Comparison of ENCODE assay signal across 19 mouse cellular contexts in genomic region chr15:80250586-80250985, GRCm38 (mm10). TPM values are rescaled to one million over a fixed set of nuclear protein-coding genes. Genes with fewer than 3 reads are reported as not detected.
DNase-seq lines count a peak whose midpoint lies in the region; ATAC-seq and TF ChIP-seq lines count a peak whose summit lies in the region.
"Had no signal": no experiment of that assay in that cellular context is flagged by ENCODE, and none has a peak within 500 bp of the region (broad histone marks: within the 10 kb centered on the region; RNA-seq: fewer than 3 reads in every experiment).

No protein-coding gene starts in this region.

- no peak overlapping the region for H3K4me2 ChIP-seq in intestine, embryonic 16.5 days (ENCODE audit: low read depth, low read length)

- intact Hi-C loops in gastrocnemius, adult 2 months (cut with DNase I), result no loop called here
- intact Hi-C loops in gastrocnemius, postnatal 14 days (cut with DNase I; ENCODE audit: low total_unique reads), result no loop called here

- no peak for TF ChIP-seq CTCF in gastrocnemius, adult 2 months (IDR thresholded peaks at IDR 0.05)

- H3K27me3 ChIP-seq in megakaryocyte, embryonic 14.5 days (replicated peaks), result no peaks in the 10 kb centered on the region
- H3K27me3 ChIP-seq in intestine, embryonic 16.5 days (replicated peaks; ENCODE audit: control insufficient read depth, insufficient read depth, low read length), result no peaks in the 10 kb centered on the region

- no peak for ATAC-seq in megakaryocyte, adult 5-6 weeks (ENCODE audit: poor library complexity, severe bottlenecking)
- peak; percentile 23 for ATAC-seq in intestine, embryonic 16.5 days
- peak; percentile 24 for ATAC-seq in megakaryocyte progenitor cell, adult 5-6 weeks (replicated peaks; ENCODE audit: poor library complexity)

- no peak overlapping the region for H3K4me3 ChIP-seq in gastrocnemius, adult 2 months
- peak overlapping the region; percentile 73 for H3K4me3 ChIP-seq in megakaryocyte, embryonic 14.5 days (replicated peaks)
- no peak overlapping the region for H3K4me3 ChIP-seq in intestine, embryonic 16.5 days (ENCODE audit: low read length)
- H3K4me3 ChIP-seq: left cerebral cortex, adult 2 months; myocyte had no signal

- peak overlapping the region; percentile 9; the same call in 1 of the 2 replicates for H3K9ac ChIP-seq in intestine, embryonic 16.5 days (ENCODE audit: low read depth, low read length)

- 71% methylated on average over 6 of the region's 6 CpGs for WGBS in intestine, embryonic 16.5 days

- peaks cover 79% of the 10 kb centered on the region for H3K36me3 ChIP-seq in megakaryocyte, embryonic 14.5 days (replicated peaks; ENCODE audit: low read length)
- H3K36me3 ChIP-seq in intestine, embryonic 16.5 days (ENCODE audit: control insufficient read depth, insufficient read depth, low read length), result peaks cover 24% of the 10 kb centered on the region

- peaks cover 74% of the 10 kb centered on the region for H3K4me1 ChIP-seq in megakaryocyte, embryonic 14.5 days
- peaks cover 27% of the 10 kb centered on the region for H3K4me1 ChIP-seq in intestine, embryonic 16.5 days (ENCODE audit: control insufficient read depth, insufficient read depth, low read length)

- no peaks in the 10 kb centered on the region for H3K9me3 ChIP-seq in megakaryocyte, embryonic 14.5 days
- H3K9me3 ChIP-seq in intestine, embryonic 16.5 days (ENCODE audit: control insufficient read depth, low read length), result no peaks in the 10 kb centered on the region

- H3K27ac ChIP-seq in gastrocnemius, adult 2 months, result peak overlapping the region; percentile 63; the same call in 1 of the 2 replicates
- peak overlapping the region; percentile 76 for H3K27ac ChIP-seq in intestine, embryonic 16.5 days (ENCODE audit: low read length)
- H3K27ac ChIP-seq: left cerebral cortex, adult 2 months had no signal

- no peak for DNase-seq in gastrocnemius, adult 2 months
- no peak for DNase-seq in gastrocnemius, postnatal 14 days
- no peak for DNase-seq in adipocyte (ENCODE audit: low spot score)
- DNase-seq in cerebellum, postnatal 14 days, result no peak
- DNase-seq: adrenal gland, postnatal 36 days; cerebellum, adult 11-12 months; embryo, embryonic 11 days; kidney, postnatal 4 days had no signal

RNA-seq across cellular contexts. Expression of gene Atf4, which starts 4.4 kb away (rescaled TPM):
- 100 to 1,000 TPM; 146 to 171 TPM for total RNA-seq in gastrocnemius, adult 2 months (2021)
- 100 to 1,000 TPM; 101 to 102 TPM for total RNA-seq in gastrocnemius, postnatal 14 days (2021)
- polyA plus RNA-seq in megakaryocyte, embryonic 14.5 days (2012; ENCODE audit: insufficient read depth, low replicate concordance), result 278 and 483 TPM in 2 replicates
- total RNA-seq in megakaryocyte, adult 5-6 weeks (2015), result 172 and 184 TPM in 2 replicates
- 253 and 263 TPM in 2 replicates for total RNA-seq in megakaryocyte, adult 5-6 weeks (2017)
- polyA plus RNA-seq in intestine, embryonic 16.5 days (2015; fragmentation: Nextera tagmentation; extraction: Ambion mirVana), result 141 and 160 TPM in 2 replicates
- 218 and 306 TPM in 2 replicates for total RNA-seq in megakaryocyte progenitor cell, adult 5-6 weeks (2015)
- 305 and 370 TPM in 2 replicates for total RNA-seq in megakaryocyte progenitor cell, adult 5-6 weeks (2017)

RNA-seq across cellular contexts. Expression of gene Rps19bp1, which starts 13.5 kb away (rescaled TPM):
- 10 to 100 TPM; 11.3 to 16.0 TPM for total RNA-seq in gastrocnemius, adult 2 months (2021)
- 10 to 100 TPM; 15.8 to 17.7 TPM for total RNA-seq in gastrocnemius, postnatal 14 days (2021)
- 19.7 and 57.2 TPM in 2 replicates for polyA plus RNA-seq in megakaryocyte, embryonic 14.5 days (2012; ENCODE audit: insufficient read depth, low replicate concordance)
- 32.9 and 35.4 TPM in 2 replicates for total RNA-seq in megakaryocyte, adult 5-6 weeks (2015)
- 12.6 and 20.3 TPM in 2 replicates for total RNA-seq in megakaryocyte, adult 5-6 weeks (2017)
- 43.0 and 47.8 TPM in 2 replicates for polyA plus RNA-seq in intestine, embryonic 16.5 days (2015; fragmentation: Nextera tagmentation; extraction: Ambion mirVana)
- 65.0 and 68.9 TPM in 2 replicates for total RNA-seq in megakaryocyte progenitor cell, adult 5-6 weeks (2015)
- 19.5 and 43.8 TPM in 2 replicates for total RNA-seq in megakaryocyte progenitor cell, adult 5-6 weeks (2017)

RNA-seq across cellular contexts. Expression of gene AC140267.1, which starts 15.0 kb away (rescaled TPM):
- 10 to 100 TPM; 10.3 to 12.7 TPM for total RNA-seq in gastrocnemius, adult 2 months (2021)
- total RNA-seq in gastrocnemius, postnatal 14 days (2021), result 1 to 10 TPM; 2.2 to 6.2 TPM
- 6.2 TPM in 1 of 2 replicates, not detected in the other for polyA plus RNA-seq in megakaryocyte, embryonic 14.5 days (2012; ENCODE audit: insufficient read depth, low replicate concordance)
- 2.4 and 9.5 TPM in 2 replicates for total RNA-seq in megakaryocyte, adult 5-6 weeks (2015)
- not detected in 2 replicates for total RNA-seq in megakaryocyte, adult 5-6 weeks (2017)
- polyA plus RNA-seq in intestine, embryonic 16.5 days (2015; fragmentation: Nextera tagmentation; extraction: Ambion mirVana), result 4.1 TPM in 1 of 2 replicates, not detected in the other
- 1.6 and 8.0 TPM in 2 replicates for total RNA-seq in megakaryocyte progenitor cell, adult 5-6 weeks (2015)
- not detected in 2 replicates for total RNA-seq in megakaryocyte progenitor cell, adult 5-6 weeks (2017)
- total RNA-seq: hematopoietic stem cell, adult 5-6 weeks had no signal
- polyA plus RNA-seq: forebrain, embryonic 11.5 days; intestine, embryonic 14.5 days; limb, embryonic 14.5 days; myocyte; thymus, postnatal 0 days had no signal

RNA-seq across cellular contexts. Expression of gene Mief1, which starts 16.8 kb away (rescaled TPM):
- 10 to 100 TPM; 20.6 to 24.6 TPM for total RNA-seq in gastrocnemius, adult 2 months (2021)
- 10 to 100 TPM; 20.7 TPM for total RNA-seq in gastrocnemius, postnatal 14 days (2021)
- 13.5 and 36.4 TPM in 2 replicates for polyA plus RNA-seq in megakaryocyte, embryonic 14.5 days (2012; ENCODE audit: insufficient read depth, low replicate concordance)
- 12.3 and 14.2 TPM in 2 replicates for total RNA-seq in megakaryocyte, adult 5-6 weeks (2015)
- total RNA-seq in megakaryocyte, adult 5-6 weeks (2017), result 16.4 and 17.5 TPM in 2 replicates
- polyA plus RNA-seq in intestine, embryonic 16.5 days (2015; fragmentation: Nextera tagmentation; extraction: Ambion mirVana), result 26.0 and 29.1 TPM in 2 replicates
- 18.0 and 18.2 TPM in 2 replicates for total RNA-seq in megakaryocyte progenitor cell, adult 5-6 weeks (2015)
- total RNA-seq in megakaryocyte progenitor cell, adult 5-6 weeks (2017), result 21.4 and 25.7 TPM in 2 replicates

RNA-seq across cellular contexts. Expression of gene Cacna1i, which starts 36.5 kb away (rescaled TPM):
- total RNA-seq in gastrocnemius, adult 2 months (2021), result under 1 TPM; 0.28 to 0.46 TPM
- total RNA-seq in gastrocnemius, postnatal 14 days (2021), result under 1 TPM; 0.02 to 0.07 TPM
- not detected in 2 replicates for polyA plus RNA-seq in megakaryocyte, embryonic 14.5 days (2012; ENCODE audit: insufficient read depth, low replicate concordance)
- 0.02 TPM in 1 of 2 replicates, not detected in the other for total RNA-seq in megakaryocyte, adult 5-6 weeks (2015)
- total RNA-seq in megakaryocyte, adult 5-6 weeks (2017), result not detected in 2 replicates
- polyA plus RNA-seq in intestine, embryonic 16.5 days (2015; fragmentation: Nextera tagmentation; extraction: Ambion mirVana), result 0.05 TPM in 1 of 2 replicates, not detected in the other
- total RNA-seq in megakaryocyte progenitor cell, adult 5-6 weeks (2015), result not detected in 2 replicates
- not detected in 2 replicates for total RNA-seq in megakaryocyte progenitor cell, adult 5-6 weeks (2017)
- total RNA-seq: hematopoietic stem cell, adult 5-6 weeks had no signal
- polyA plus RNA-seq: intestine, embryonic 14.5 days had no signal
